Mouse (Mus musculus): ENCODE data around the gene Orc3.

Orc3 gene

GRCm38 (mm10) chr4:34614630-34615094, at the start of gene Orc3, which contains the start of gene Rars2:
TSS of gene Orc3 (minus strand) at chr4:34614944.
TSS of gene Rars2 (plus strand) at chr4:34614957.
- DNase-seq (ENCODE audit: low spot score), result peak; percentile 81

- DNase-seq (ENCODE audit: low spot score), result no peak
Measured at GRCm38 (mm10) chr4:34661927-34662326, 47.2 kb upstream of the Orc3 start.

- no peak for DNase-seq (ENCODE audit: low spot score)
Measured at GRCm38 (mm10) chr4:34661514-34661913, 46.8 kb upstream of the Orc3 start.

- DNase-seq (ENCODE audit: low spot score), result no peak
Measured at GRCm38 (mm10) chr4:34659012-34659411, 44.3 kb upstream of the Orc3 start.

- DNase-seq (ENCODE audit: low spot score), result no peak
Measured at GRCm38 (mm10) chr4:34656101-34656500, 41.4 kb upstream of the Orc3 start.

GRCm38 (mm10) chr4:34653179-34653578, 38.4 kb upstream of the Orc3 start:
- no peak for DNase-seq (ENCODE audit: low spot score)

GRCm38 (mm10) chr4:34644779-34645178, 30.0 kb upstream of the Orc3 start:
- no peak for DNase-seq (ENCODE audit: low spot score)

GRCm38 (mm10) chr4:34640731-34641130, 26.0 kb upstream of the Orc3 start:
- DNase-seq (ENCODE audit: low spot score), result no peak

- no peak for DNase-seq (ENCODE audit: low spot score)
Measured at GRCm38 (mm10) chr4:34639745-34640364, 25.1 kb upstream of the Orc3 start.

GRCm38 (mm10) chr4:34637851-34638250, 23.1 kb upstream of the Orc3 start:
- no peak for DNase-seq (ENCODE audit: low spot score)

GRCm38 (mm10) chr4:34637386-34637785, 22.6 kb upstream of the Orc3 start:
- no peak for DNase-seq (ENCODE audit: low spot score)

- DNase-seq (ENCODE audit: low spot score), result no peak
Measured at GRCm38 (mm10) chr4:34636036-34636435, 21.3 kb upstream of the Orc3 start.

GRCm38 (mm10) chr4:34634129-34634528, 19.4 kb upstream of the Orc3 start:
- no peak for DNase-seq (ENCODE audit: low spot score)

- no peak for DNase-seq (ENCODE audit: low spot score)
Measured at GRCm38 (mm10) chr4:34629956-34630355, 15.2 kb upstream of the Orc3 start.

GRCm38 (mm10) chr4:34626401-34626800, 11.7 kb upstream of the Orc3 start:
- no peak for DNase-seq (ENCODE audit: low spot score)

GRCm38 (mm10) chr4:34625556-34625955, 10.8 kb upstream of the Orc3 start:
- no peak for DNase-seq (ENCODE audit: low spot score)

GRCm38 (mm10) chr4:34616146-34616545, 1.4 kb upstream of the Orc3 start:
- DNase-seq (ENCODE audit: low spot score), result no peak

- no peak for DNase-seq (ENCODE audit: low spot score)
Measured at GRCm38 (mm10) chr4:34615303-34615702, 559 bp upstream of the Orc3 start.

- no peak for DNase-seq (ENCODE audit: low spot score)
Measured at GRCm38 (mm10) chr4:34613571-34614145, 1.1 kb downstream of the Orc3 start.

GRCm38 (mm10) chr4:34606658-34607057, 8.1 kb downstream of the Orc3 start:
- no peak for DNase-seq (ENCODE audit: low spot score)

- no peak for DNase-seq (ENCODE audit: low spot score)
Measured at GRCm38 (mm10) chr4:34603123-34603522, 11.6 kb downstream of the Orc3 start.

- no peak for DNase-seq (ENCODE audit: low spot score)
Measured at GRCm38 (mm10) chr4:34584871-34585607, 29.7 kb downstream of the Orc3 start.

- DNase-seq (ENCODE audit: low spot score), result no peak
Measured at GRCm38 (mm10) chr4:34583427-34583826, 31.3 kb downstream of the Orc3 start.

All from ovary, postnatal 10 days (tissue).